In the genomic region with DNA sequence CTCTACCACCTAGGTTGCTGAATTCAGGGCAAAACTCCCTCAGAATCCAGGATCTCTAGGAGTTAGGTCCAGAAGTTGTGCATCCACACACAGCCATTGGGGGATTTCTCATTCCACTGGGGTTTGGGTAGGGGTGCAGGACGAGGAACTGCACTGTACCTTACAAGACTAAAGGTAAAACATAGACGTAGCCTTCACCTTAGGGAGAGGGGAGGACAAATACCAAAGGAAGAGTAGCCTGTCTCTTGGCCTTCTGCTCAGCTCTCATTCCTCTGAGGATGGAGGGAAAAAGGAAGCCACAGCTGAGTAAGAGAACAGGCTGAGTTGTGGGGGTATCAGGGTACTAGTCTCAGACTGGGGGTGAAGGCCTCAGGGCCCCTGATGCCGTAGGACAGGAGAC, we compare ENCODE assay signal across 12 mouse cellular contexts. TPM values are rescaled to one million over a fixed set of nuclear protein-coding genes. Genes with fewer than 3 reads are reported as not detected.
DNase-seq lines count a peak whose midpoint lies in the region; ATAC-seq and TF ChIP-seq lines count a peak whose summit lies in the region.
"Had no signal": no experiment of that assay in that cellular context is flagged by ENCODE, and none has a peak within 500 bp of the region (broad histone marks: within the 10 kb centered on the region; RNA-seq: fewer than 3 reads in every experiment).

Gene Il18bp, minus strand, starts transcription at position 101 of the 400 bp plus-strand sequence.

- H3K4me1 ChIP-seq in kidney, adult 2 months (ENCODE audit: control insufficient read depth, insufficient read depth, low read length): peaks cover 12% of the 10 kb centered on the region; the same call in 1 of the 2 replicates
- H3K4me1 ChIP-seq in kidney, embryonic 14.5 days (ENCODE audit: control insufficient read depth, insufficient read depth, low read length): no peaks in the 10 kb centered on the region
- no peaks in the 10 kb centered on the region for H3K4me1 ChIP-seq in neural tube, embryonic 11.5 days (ENCODE audit: control insufficient read depth, insufficient read depth, low read length)
- no peaks in the 10 kb centered on the region for H3K4me1 ChIP-seq in stomach, embryonic 15.5 days
- H3K4me1 ChIP-seq in hindbrain, embryonic 11.5 days (replicated peaks; ENCODE audit: control insufficient read depth, insufficient read depth, low read length): no peaks in the 10 kb centered on the region
- H3K4me1 ChIP-seq: forebrain, embryonic 15.5 days; limb, embryonic 13.5 days; midbrain, embryonic 12.5 days had no signal

- TF ChIP-seq POLR2A in kidney, adult 2 months (IDR thresholded peaks at IDR 0.05; ENCODE audit: low read depth, low read length): no peak

- ATAC-seq in kidney, embryonic 14.5 days (ENCODE audit: low FRiP score, low TSS enrichment): no peak
- ATAC-seq in neural tube, embryonic 11.5 days (ENCODE audit: insufficient read depth, low FRiP score, low TSS enrichment): no peak
- no peak for ATAC-seq in stomach, embryonic 15.5 days (ENCODE audit: insufficient read depth, low FRiP score, low read depth)
- ATAC-seq in hindbrain, embryonic 11.5 days (ENCODE audit: low FRiP score): no peak
- ATAC-seq: forebrain, embryonic 15.5 days had no signal

- WGBS in kidney, adult 2 months: 86% methylated on average over 3 of the region's 3 CpGs
- WGBS in kidney, embryonic 14.5 days: 89% methylated on average over 3 of the region's 3 CpGs
- WGBS in neural tube, embryonic 11.5 days: 98% methylated on average over 3 of the region's 3 CpGs
- WGBS in stomach, embryonic 15.5 days: 86% methylated on average over 3 of the region's 3 CpGs
- WGBS in hindbrain, embryonic 11.5 days: 92% methylated on average over 3 of the region's 3 CpGs

- H3K36me3 ChIP-seq in kidney, adult 2 months (ENCODE audit: control insufficient read depth, insufficient read depth, low read length): peaks cover 2% of the 10 kb centered on the region; the same call in 1 of the 2 replicates
- peaks cover 83% of the 10 kb centered on the region for H3K36me3 ChIP-seq in kidney, embryonic 14.5 days (ENCODE audit: control insufficient read depth, insufficient read depth, low read length)
- peaks cover 32% of the 10 kb centered on the region for H3K36me3 ChIP-seq in neural tube, embryonic 11.5 days (ENCODE audit: control insufficient read depth, insufficient read depth, low read length)
- peaks cover 56% of the 10 kb centered on the region for H3K36me3 ChIP-seq in stomach, embryonic 15.5 days
- peaks cover 10% of the 10 kb centered on the region for H3K36me3 ChIP-seq in hindbrain, embryonic 11.5 days (ENCODE audit: control insufficient read depth, insufficient read depth, low read length)

- no peaks in the 10 kb centered on the region for H3K9me3 ChIP-seq in kidney, embryonic 14.5 days (ENCODE audit: control insufficient read depth, low read length)
- no peaks in the 10 kb centered on the region for H3K9me3 ChIP-seq in neural tube, embryonic 11.5 days (ENCODE audit: control insufficient read depth, low read length)
- H3K9me3 ChIP-seq in stomach, embryonic 15.5 days: no peaks in the 10 kb centered on the region
- H3K9me3 ChIP-seq in hindbrain, embryonic 11.5 days (ENCODE audit: control insufficient read depth, low read length): no peaks in the 10 kb centered on the region
- H3K9me3 ChIP-seq: forebrain, embryonic 15.5 days; limb, embryonic 13.5 days; midbrain, embryonic 12.5 days had no signal

- H3K9ac ChIP-seq in kidney, embryonic 14.5 days (ENCODE audit: low read depth, low read length): no peak within 1 kb of the TSS
- H3K9ac ChIP-seq in neural tube, embryonic 11.5 days (ENCODE audit: low read length): no peak within 1 kb of the TSS
- H3K9ac ChIP-seq in stomach, embryonic 15.5 days: no peak within 1 kb of the TSS
- no peak within 1 kb of the TSS for H3K9ac ChIP-seq in hindbrain, embryonic 11.5 days (ENCODE audit: low read depth, low read length)
- H3K9ac ChIP-seq: forebrain, embryonic 15.5 days; limb, embryonic 13.5 days; midbrain, embryonic 12.5 days had no signal

- DNase-seq in adrenal gland, adult 2 months: no peak
- DNase-seq in adrenal gland, postnatal 14 days: no peak
- no peak for DNase-seq in kidney, adult 2 months
- no peak for DNase-seq in neural tube, embryonic 11.5 days (ENCODE audit: low spot score)
- no peak for DNase-seq in neural tube, embryonic 10.5 days (ENCODE audit: extremely low spot score, low spot score)
- no peak for DNase-seq in hindbrain, embryonic 11.5 days (ENCODE audit: low spot score)
- DNase-seq: cerebellum, adult 11 months had no signal

- H3K27me3 ChIP-seq in kidney, adult 2 months (replicated peaks; ENCODE audit: control insufficient read depth, insufficient read depth, low read length): no peaks in the 10 kb centered on the region
- no peaks in the 10 kb centered on the region for H3K27me3 ChIP-seq in kidney, embryonic 14.5 days (ENCODE audit: control insufficient read depth, insufficient read depth, low read length)
- H3K27me3 ChIP-seq in neural tube, embryonic 11.5 days (ENCODE audit: control insufficient read depth, insufficient read depth, low read length): no peaks in the 10 kb centered on the region
- no peaks in the 10 kb centered on the region for H3K27me3 ChIP-seq in stomach, embryonic 15.5 days (replicated peaks)
- no peaks in the 10 kb centered on the region for H3K27me3 ChIP-seq in hindbrain, embryonic 11.5 days (ENCODE audit: control insufficient read depth, insufficient read depth, low read length)
- H3K27me3 ChIP-seq: forebrain, embryonic 15.5 days; limb, embryonic 13.5 days; midbrain, embryonic 12.5 days had no signal

- no peak for TF ChIP-seq CTCF in kidney, adult 2 months (conservative IDR thresholded peaks at IDR 0.05; ENCODE audit: insufficient read depth, insufficient read length, low read depth, low read length)

- peak within 1 kb of the TSS; percentile 89 for H3K27ac ChIP-seq in kidney, adult 2 months (ENCODE audit: insufficient read depth, low read depth, low read length)
- H3K27ac ChIP-seq in kidney, embryonic 14.5 days (ENCODE audit: low read depth, low read length): no peak within 1 kb of the TSS
- H3K27ac ChIP-seq in neural tube, embryonic 11.5 days (ENCODE audit: low read depth, low read length): 0 out of 2 replicates have a peak within 1 kb of the TSS, but pooled peaks have one; percentile 6
- 0 out of 2 replicates have a peak within 1 kb of the TSS, but pooled peaks have one; percentile 3 for H3K27ac ChIP-seq in stomach, embryonic 15.5 days
- no peak within 1 kb of the TSS for H3K27ac ChIP-seq in hindbrain, embryonic 11.5 days (ENCODE audit: low read depth, low read length)
- H3K27ac ChIP-seq: forebrain, embryonic 15.5 days; limb, embryonic 13.5 days; midbrain, embryonic 12.5 days had no signal

- no peak within 1 kb of the TSS for H3K4me2 ChIP-seq in kidney, embryonic 14.5 days (replicated peaks; ENCODE audit: low read depth, low read length)
- no peak within 1 kb of the TSS for H3K4me2 ChIP-seq in neural tube, embryonic 11.5 days (ENCODE audit: low read depth)
- H3K4me2 ChIP-seq in stomach, embryonic 15.5 days: no peak within 1 kb of the TSS
- H3K4me2 ChIP-seq in hindbrain, embryonic 11.5 days (replicated peaks; ENCODE audit: low read depth, low read length): no peak within 1 kb of the TSS
- H3K4me2 ChIP-seq: forebrain, embryonic 15.5 days; limb, embryonic 13.5 days; midbrain, embryonic 12.5 days had no signal

- peak within 1 kb of the TSS; percentile 54 for H3K4me3 ChIP-seq in kidney, adult 2 months (ENCODE audit: insufficient read depth, low read depth, low read length)
- H3K4me3 ChIP-seq in kidney, embryonic 14.5 days (ENCODE audit: low read length): no peak within 1 kb of the TSS
- H3K4me3 ChIP-seq in neural tube, embryonic 11.5 days (ENCODE audit: low read depth, low read length): no peak within 1 kb of the TSS
- no peak within 1 kb of the TSS for H3K4me3 ChIP-seq in stomach, embryonic 15.5 days (replicated peaks)
- H3K4me3 ChIP-seq in hindbrain, embryonic 11.5 days (ENCODE audit: low read depth, low read length): no peak within 1 kb of the TSS
- H3K4me3 ChIP-seq: forebrain, embryonic 15.5 days; limb, embryonic 13.5 days; midbrain, embryonic 12.5 days had no signal

RNA-seq across cellular contexts. Expression of gene Il18bp, which starts in this region (rescaled TPM):
- total RNA-seq in adrenal gland, adult 2 months (2021): 10 to 100 TPM in 1 of 2 experiments, 1 to 10 TPM in 1; 6.1 to 22.2 TPM
- polyA plus RNA-seq in adrenal gland, adult 2 months (2012; rRNA removed): 15.5 and 18.2 TPM in 2 replicates
- 5.6 and 5.8 TPM in 2 replicates for total RNA-seq in adrenal gland, postnatal 14 days (2021)
- polyA plus RNA-seq in kidney, adult 2 months (2012; rRNA removed): 18.9 and 22.9 TPM in 2 replicates
- 2.5 and 3.9 TPM in 2 replicates for polyA plus RNA-seq in kidney, embryonic 14.5 days (2014; fragmentation: Nextera tagmentation; extraction: Ambion mirVana)
- polyA plus RNA-seq in neural tube, embryonic 11.5 days (2014; fragmentation: Nextera tagmentation; extraction: Ambion mirVana): 3.4 TPM in 2 replicates
- polyA plus RNA-seq in stomach, embryonic 15.5 days (2015; fragmentation: Nextera tagmentation; extraction: Ambion mirVana): 2.3 and 3.1 TPM in 2 replicates
- 3.1 and 4.4 TPM in 2 replicates for polyA plus RNA-seq in hindbrain, embryonic 11.5 days (2014; fragmentation: Nextera tagmentation; extraction: Ambion mirVana)

Comparison
In these comparisons a context has a peak if more than half of its experiments do, and no peak if none do; other contexts are left out.
1. H3K27ac ChIP-seq: peak in kidney, adult 2 months (single experiment), neural tube, embryonic 11.5 days (single experiment) and stomach, embryonic 15.5 days (single experiment); none in kidney, embryonic 14.5 days (single experiment) and hindbrain, embryonic 11.5 days (single experiment).